Mouse (Mus musculus) C2C12 (cell line): ENCODE measurements around the gene Ncf4.

Source experiments
- CTCF ChIP-seq: IDR thresholded peaks from one replicate; pipeline ENCODE4 v1.5.1; 2011; ENCODE audit not compliant: control insufficient read depth, insufficient read depth, insufficient read length
- MAX ChIP-seq: IDR thresholded peaks from one replicate; pipeline ENCODE4 v1.6.1; 2011; ENCODE audit warnings: mild to moderate bottlenecking, control low read depth
- MYOG ChIP-seq: IDR thresholded peaks from one replicate; pipeline ENCODE4 v1.6.1; 2011; ENCODE audit not compliant: control insufficient read depth, insufficient read length; ENCODE audit errors: extremely low read depth
- USF1 ChIP-seq: IDR thresholded peaks from one replicate; pipeline ENCODE4 v1.6.1; 2011; ENCODE audit warnings: low read depth, mild to moderate bottlenecking, control low read depth, moderate library complexity

- TF ChIP-seq CTCF, result no peak
- no peak for TF ChIP-seq MYOG
- TF ChIP-seq USF1, result no peak
- TF ChIP-seq MAX, result no peak
Measured at GRCm38 (mm10) chr15:78239956-78240617, 4.5 kb upstream of the Ncf4 start.
